Mouse (Mus musculus) G1E (cell line): ENCODE measurements around the gene Rnf24.

Experiments
- CTCF ChIP-seq: IDR thresholded peaks from 2 replicates; pipeline ENCODE4 v1.5.1; 2012; ENCODE audit warnings: low read depth, low read length, inconsistent platforms, mixed read lengths
- POLR2AphosphoS5 ChIP-seq: IDR thresholded peaks from 2 replicates; pipeline ENCODE4 v1.6.1; 2012; ENCODE audit warnings: low read depth, low read length, inconsistent platforms; ENCODE audit not compliant: insufficient replicate concordance
- TAL1 ChIP-seq: conservative IDR thresholded peaks from 2 replicates; pipeline ENCODE4 v1.6.1; 2012; ENCODE audit warnings: low read depth, low read length, inconsistent platforms, mixed read lengths

GRCm38 (mm10) chr2:131353564-131353915 is 848 bp upstream of the Rnf24 start:
- TF ChIP-seq POLR2AphosphoS5 (no peak), TAL1 (no peak), CTCF (no peak)
